Mouse (Mus musculus) liver, embryonic 16.5 days (tissue): ENCODE data around the gene Mpc1. TPM values are rescaled to one million over a fixed set of nuclear protein-coding genes. Genes with fewer than 3 reads are reported as not detected.
"Not testable (repeated sequence)": the region's sequence is repeated elsewhere in the genome, so short reads cannot be mapped to it uniquely, and the experiment has no call there.

Experiments used
- ATAC-seq: fragments of 200-750 bp; cut with Nextera tagmentation; 2 replicates; pipeline ENCODE4 v1.8.0; 2017; ENCODE audit warnings: low read depth, mild to moderate bottlenecking, moderate number of reproducible peaks, moderate library complexity
- H3K27ac ChIP-seq: fragments of 300-500 bp; sonication (generic); 2 replicates; pipeline ENCODE4 v1.5.1; 2014; ENCODE audit warnings: mild to moderate bottlenecking, low read length
- H3K27me3 ChIP-seq: fragments of 300-500 bp; sonication (generic); 2 replicates; pipeline ENCODE4 v1.6.1; 2014; ENCODE audit warnings: low read depth, low read length, mixed read lengths; ENCODE audit not compliant: control insufficient read depth, insufficient read depth
- H3K36me3 ChIP-seq: fragments of 300-500 bp; sonication (generic); 2 replicates; pipeline ENCODE4 v1.6.1; 2014; ENCODE audit warnings: mild to moderate bottlenecking; ENCODE audit not compliant: control insufficient read depth, insufficient read depth
- H3K4me1 ChIP-seq: fragments of 300-500 bp; sonication (generic); 2 replicates; pipeline ENCODE4 v1.6.1; 2014; ENCODE audit warnings: low read depth, low read length, mixed read lengths; ENCODE audit not compliant: control insufficient read depth
- H3K4me2 ChIP-seq: fragments of 300-500 bp; sonication (generic); 2 replicates; pipeline ENCODE4 v1.6.1; 2014; ENCODE audit warnings: low read depth, low read length, mixed read lengths
- H3K4me3 ChIP-seq: fragments of 300-500 bp; sonication (generic); 2 replicates; pipeline ENCODE4 v1.5.1; 2014; ENCODE audit warnings: low read depth, mild to moderate bottlenecking, low read length
- H3K9ac ChIP-seq: fragments of 300-500 bp; sonication (generic); 2 replicates; pipeline ENCODE4 v1.6.1; 2014; ENCODE audit warnings: low read depth, low read length
- H3K9me3 ChIP-seq: fragments of 300-500 bp; sonication (generic); replicated peaks from 2 replicates; pipeline ENCODE4 v1.6.1; 2016; ENCODE audit warnings: low read length; ENCODE audit not compliant: control insufficient read depth
- WGBS: fragments of 180-500 bp; shearing (Covaris S2); extraction: QIAGEN DNeasy Blood & Tissue Kit; methylation state at CpG from one replicate; pipeline ENCODE4 v1.1.7; 2014; ENCODE audit not compliant: insufficient replicate concordance; 5-methylcytosine and 5-hydroxymethylcytosine counted together
- polyA plus RNA-seq: library from polyadenylated mRNA; unstranded; fragments of >200 nt; fragmentation: Nextera tagmentation; extraction: Ambion mirVana; gene quantifications from 2 replicates; pipeline ENCODE4 v1.2.1, GENCODE M21; 2015

The Mpc1 gene
- polyA plus RNA-seq, 1 experiment from 2014 or later: 168 TPM

GRCm38 (mm10) chr17:8244124-8244523 lies 38.6 kb upstream of the Mpc1 start:
- Histone ChIP-seq H3K27ac (no peak overlapping the region), H3K27me3 (no peaks in the 10 kb centered on the region), H3K4me1 (no peaks in the 10 kb centered on the region), H3K9me3 (no peaks in the 10 kb centered on the region), H3K4me3 (no peak overlapping the region), H3K4me2 (no peak overlapping the region), H3K36me3 (no peaks in the 10 kb centered on the region), H3K9ac (no peak overlapping the region)
- ATAC-seq: no peak
- 58% methylated on average over 2 of the region's 2 CpGs for WGBS

- no peak for ATAC-seq
- H3K36me3 ChIP-seq: no peaks in the 10 kb centered on the region
- H3K4me3 ChIP-seq: no peak overlapping the region
- 67% methylated on average over 4 of the region's 4 CpGs for WGBS
- no peaks in the 10 kb centered on the region; the same call in 1 of the 2 replicates for H3K27me3 ChIP-seq
- H3K9ac ChIP-seq: no peak overlapping the region
- no peak overlapping the region for H3K4me2 ChIP-seq
- no peak overlapping the region for H3K27ac ChIP-seq
- H3K9me3 ChIP-seq: no peaks in the 10 kb centered on the region
- H3K4me1 ChIP-seq: no peaks in the 10 kb centered on the region
Observed at GRCm38 (mm10) chr17:8246102-8246754, 36.5 kb upstream of the Mpc1 start.

GRCm38 (mm10) chr17:8251704-8252103 lies 31.0 kb upstream of the Mpc1 start:
- Histone ChIP-seq H3K4me3 (no peak overlapping the region), H3K27ac (no peak overlapping the region), H3K9me3 (no peaks in the 10 kb centered on the region), H3K36me3 (no peaks in the 10 kb centered on the region), H3K4me1 (no peaks in the 10 kb centered on the region), H3K9ac (no peak overlapping the region), H3K4me2 (no peak overlapping the region), H3K27me3 (no peaks in the 10 kb centered on the region; the same call in 1 of the 2 replicates)
- WGBS: 65% methylated on average over 7 of the region's 7 CpGs
- ATAC-seq: no peak

- H3K4me2 ChIP-seq: no peak overlapping the region
- no peak overlapping the region for H3K9ac ChIP-seq
- no peaks in the 10 kb centered on the region for H3K4me1 ChIP-seq
- H3K27me3 ChIP-seq: no peaks in the 10 kb centered on the region; the same call in 1 of the 2 replicates
- H3K36me3 ChIP-seq: no peaks in the 10 kb centered on the region
- no peak overlapping the region for H3K27ac ChIP-seq
- no peak overlapping the region for H3K4me3 ChIP-seq
- no peak for ATAC-seq
- no peaks in the 10 kb centered on the region for H3K9me3 ChIP-seq
Observed at GRCm38 (mm10) chr17:8254268-8254667, 28.4 kb upstream of the Mpc1 start.

- H3K4me1 ChIP-seq: no peaks in the 10 kb centered on the region
- 46% methylated on average over 3 of the region's 3 CpGs for WGBS
- no peak overlapping the region for H3K4me3 ChIP-seq
- H3K27ac ChIP-seq: no peak overlapping the region
- H3K9me3 ChIP-seq: no peaks in the 10 kb centered on the region
- no peaks in the 10 kb centered on the region for H3K27me3 ChIP-seq
- no peak overlapping the region for H3K4me2 ChIP-seq
- ATAC-seq: no peak
- H3K36me3 ChIP-seq: no peaks in the 10 kb centered on the region
- H3K9ac ChIP-seq: no peak overlapping the region
Observed at GRCm38 (mm10) chr17:8254914-8255313, 27.8 kb upstream of the Mpc1 start.

GRCm38 (mm10) chr17:8255583-8255982 lies 27.1 kb upstream of the Mpc1 start:
- H3K9ac ChIP-seq: no peak overlapping the region
- no peak overlapping the region for H3K27ac ChIP-seq
- no peaks in the 10 kb centered on the region for H3K4me1 ChIP-seq
- ATAC-seq: no peak
- no peak overlapping the region for H3K4me3 ChIP-seq
- no peak overlapping the region for H3K4me2 ChIP-seq
- no peaks in the 10 kb centered on the region for H3K27me3 ChIP-seq
- H3K36me3 ChIP-seq: no peaks in the 10 kb centered on the region
- H3K9me3 ChIP-seq: no peaks in the 10 kb centered on the region
- WGBS: 30% methylated on average over 6 of the region's 6 CpGs

- Histone ChIP-seq H3K36me3 (no peaks in the 10 kb centered on the region), H3K27me3 (no peaks in the 10 kb centered on the region), H3K4me2 (no peak overlapping the region), H3K9ac (no peak overlapping the region), H3K4me3 (no peak overlapping the region), H3K27ac (no peak overlapping the region), H3K4me1 (no peaks in the 10 kb centered on the region), H3K9me3 (no peaks in the 10 kb centered on the region)
- no peak for ATAC-seq
- 58% methylated on average over 8 of the region's 8 CpGs for WGBS
Observed at GRCm38 (mm10) chr17:8256982-8257381, 25.7 kb upstream of the Mpc1 start.

GRCm38 (mm10) chr17:8264638-8265037 lies 18.1 kb upstream of the Mpc1 start:
- not testable (repeated sequence) for H3K36me3 ChIP-seq, H3K4me2 ChIP-seq, H3K27ac ChIP-seq, H3K4me3 ChIP-seq, ATAC-seq, H3K4me1 ChIP-seq, H3K9ac ChIP-seq, H3K9me3 ChIP-seq, H3K27me3 ChIP-seq
- WGBS: 13% methylated on average over 7 of the region's 7 CpGs

- ATAC-seq: peak; percentile 70
- H3K4me2 ChIP-seq: no peak overlapping the region
- no peak overlapping the region for H3K4me3 ChIP-seq
- H3K27me3 ChIP-seq: no peaks in the 10 kb centered on the region
- H3K9me3 ChIP-seq: no peaks in the 10 kb centered on the region
- H3K36me3 ChIP-seq: no peaks in the 10 kb centered on the region
- H3K4me1 ChIP-seq: peaks cover 13% of the 10 kb centered on the region
- no peak overlapping the region for H3K9ac ChIP-seq
- H3K27ac ChIP-seq: peak overlapping the region; percentile 63
- 25% methylated on average over 6 of the region's 6 CpGs for WGBS
Observed at GRCm38 (mm10) chr17:8272054-8272749, 10.5 kb upstream of the Mpc1 start.
